Mouse (Mus musculus) heart, postnatal 25 days (tissue): Measurements from ENCODE around the gene Gm42957. TPM values are rescaled to one million over a fixed set of nuclear protein-coding genes. Genes with fewer than 3 reads are reported as not detected.
"Not testable (repeated sequence)": the region's sequence is repeated elsewhere in the genome, so short reads cannot be mapped to it uniquely, and the experiment has no call there.

Source experiments
- DNase-seq: peaks from one replicate; pipeline ENCODE4 v3.0.0; 2022; ENCODE audit warnings: low spot score
- intact Hi-C: fragments of 180-260 bp; cut with DNase I; formaldehyde crosslinking; loops from one replicate; pipeline ENCODE4 v1.15.1; 2025
- total RNA-seq, 2 experiments: library from RNA; stranded (reverse); gene quantifications; 2 replicates each; pipeline ENCODE4 v1.2.3; 2021

Gene Gm42957
- total RNA-seq, 2 experiments from 2014 or later: 0.14 to 0.16 TPM

DNA sequence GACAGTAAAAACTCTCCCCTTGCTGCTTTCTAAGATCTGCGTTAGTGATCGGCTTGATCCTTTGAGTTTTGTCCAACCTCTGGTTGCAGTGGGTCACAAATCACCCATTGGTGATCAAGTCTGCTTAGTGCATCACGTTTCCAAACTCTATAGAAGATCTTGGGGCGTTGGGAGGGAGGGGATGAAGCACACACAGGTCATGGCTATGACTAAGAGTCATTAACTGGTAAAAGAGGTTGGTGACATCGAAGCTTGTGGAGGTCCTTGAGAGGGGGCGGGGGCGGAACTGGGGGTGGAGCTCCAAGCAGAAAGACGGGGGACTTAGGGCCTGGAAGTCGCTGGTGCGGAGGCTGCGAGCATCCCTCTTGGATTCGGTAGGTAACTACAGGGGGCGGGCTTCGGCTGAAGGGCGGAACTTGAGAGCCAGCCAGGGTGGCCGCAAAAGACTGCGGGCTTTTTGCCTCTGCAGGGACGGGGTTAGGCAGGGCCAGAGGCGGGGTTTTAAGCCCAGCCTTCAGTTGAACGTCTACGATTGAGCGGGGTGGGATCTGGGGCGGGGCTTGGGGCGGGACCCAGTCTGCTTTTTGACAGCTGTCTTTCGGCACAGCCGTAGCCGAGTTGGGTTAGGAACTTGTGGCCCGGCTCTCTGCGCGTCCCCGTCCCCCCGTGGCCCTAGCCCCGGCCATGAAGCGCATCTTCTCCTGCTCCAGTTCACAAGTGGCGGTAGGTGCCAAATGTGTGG is 34.6 kb downstream of the Gm42957 start, which contains the start of gene Ankrd35:
Gene Ankrd35, plus strand, starts transcription at position 405 of the 742 bp plus-strand sequence.
- intact Hi-C loops: loop anchor here (2.0 to 5.0 kb wide), 2 partner anchors 23 to 37 kb away; partner anchors contain the start of gene Nudt17
- DNase-seq: peak; percentile 69

DNA sequence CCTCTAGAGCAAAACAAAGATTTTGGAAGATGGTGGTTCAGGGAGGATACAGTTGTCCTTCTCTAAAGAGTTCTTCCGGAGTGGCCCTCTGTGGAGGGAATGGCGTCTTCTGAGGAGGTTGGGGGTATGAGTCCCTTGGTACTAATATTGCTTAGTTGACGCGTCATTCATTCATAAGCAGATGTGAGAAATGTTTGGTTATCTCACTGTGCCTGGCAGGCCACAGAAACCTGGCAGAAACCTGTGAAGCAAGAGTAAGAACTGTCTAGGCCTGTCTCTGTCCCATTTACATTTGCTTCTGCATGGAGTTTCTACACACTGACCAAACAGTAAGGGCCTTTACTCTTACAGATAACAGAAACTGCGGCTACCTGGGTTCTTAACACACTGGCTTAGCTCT is 36.2 kb downstream of the Gm42957 start:
- no peak for DNase-seq
- intact Hi-C loops: loop anchor here (2.0 kb wide), 1 partner anchor 21 kb away; no protein-coding TSS in a partner anchor

DNA sequence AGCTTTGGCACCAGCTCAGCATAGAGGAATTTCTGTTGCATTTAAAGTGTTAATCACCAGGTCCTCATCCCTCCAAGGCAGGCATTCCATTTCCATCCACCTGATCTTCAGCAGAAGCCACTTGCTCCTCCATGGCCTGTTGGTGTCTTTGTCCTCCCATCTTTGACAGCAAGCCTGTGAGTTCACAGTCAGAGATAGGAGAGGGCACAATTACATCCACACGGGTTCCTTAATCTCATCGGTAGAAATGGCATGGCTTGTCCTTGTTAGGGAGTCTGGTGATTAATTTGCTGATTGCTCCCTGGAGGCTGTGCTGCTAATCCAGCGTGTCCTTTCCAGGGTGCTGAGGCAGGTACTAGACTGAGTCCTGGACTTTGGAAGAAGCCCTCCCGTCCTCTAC is 38.2 kb downstream of the Gm42957 start:
- DNase-seq: no peak
- intact Hi-C loops: no loop called here

DNA sequence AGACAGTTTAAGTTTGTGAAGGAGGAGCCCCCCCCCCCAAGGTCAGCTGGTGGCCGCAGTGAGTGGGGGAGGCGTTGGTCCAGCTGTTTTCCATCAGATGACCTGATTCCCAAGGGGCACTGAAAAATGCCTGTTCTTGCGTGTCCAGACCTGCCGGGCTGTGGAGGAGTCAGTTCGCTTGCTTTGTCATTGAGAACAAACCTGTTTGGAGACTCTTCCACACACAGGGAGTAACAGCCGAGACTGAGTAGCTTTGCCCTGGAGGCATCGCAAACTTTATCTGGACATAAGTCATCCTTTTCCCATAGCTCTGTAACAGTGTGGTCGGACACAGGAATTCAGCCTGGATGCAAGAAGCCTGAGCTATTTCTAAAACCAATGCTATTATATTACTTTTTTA is 39.2 kb downstream of the Gm42957 start:
- intact Hi-C loops: no loop called here
- DNase-seq: no peak

DNA sequence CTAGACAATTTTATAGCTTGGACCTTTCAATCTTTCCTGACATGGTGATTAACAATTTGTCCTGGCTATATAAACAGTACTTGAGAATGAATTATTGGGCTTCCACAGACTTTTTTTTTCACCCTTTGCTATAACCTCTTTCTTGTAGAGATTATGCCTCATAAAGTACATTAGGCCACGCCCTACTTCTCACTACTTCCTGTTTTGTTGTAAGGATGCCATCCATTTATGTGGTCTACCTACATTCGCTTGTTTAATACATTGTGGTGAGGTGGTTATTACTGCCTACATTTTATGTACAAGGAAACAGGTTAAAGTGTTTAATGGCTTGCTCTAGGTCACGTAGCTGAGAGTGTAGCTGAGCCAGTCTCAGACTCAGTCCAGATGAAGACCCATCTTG is 39.9 kb downstream of the Gm42957 start:
- DNase-seq: no peak
- intact Hi-C loops: no loop called here

DNA sequence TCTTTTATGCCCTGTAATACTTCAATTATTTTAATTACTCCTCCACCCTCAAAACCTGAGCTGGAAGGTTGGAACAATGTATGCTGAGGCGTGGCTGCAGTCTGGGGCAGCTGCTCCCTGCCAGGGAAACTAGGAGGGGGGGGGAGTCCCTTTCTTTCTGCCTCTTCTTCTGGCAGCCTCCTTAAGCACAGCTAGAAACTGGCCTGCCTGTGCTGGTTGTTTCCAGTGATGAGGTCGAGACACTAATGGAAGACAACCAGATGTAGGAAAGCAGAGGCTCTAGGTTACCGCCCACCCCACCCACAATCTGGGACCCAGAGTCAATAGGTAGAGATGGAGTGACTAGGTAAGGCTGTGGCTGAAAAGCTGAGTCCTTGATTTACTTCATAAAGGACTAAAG is 40.4 kb downstream of the Gm42957 start:
- intact Hi-C loops: no loop called here
- DNase-seq: no peak

DNA sequence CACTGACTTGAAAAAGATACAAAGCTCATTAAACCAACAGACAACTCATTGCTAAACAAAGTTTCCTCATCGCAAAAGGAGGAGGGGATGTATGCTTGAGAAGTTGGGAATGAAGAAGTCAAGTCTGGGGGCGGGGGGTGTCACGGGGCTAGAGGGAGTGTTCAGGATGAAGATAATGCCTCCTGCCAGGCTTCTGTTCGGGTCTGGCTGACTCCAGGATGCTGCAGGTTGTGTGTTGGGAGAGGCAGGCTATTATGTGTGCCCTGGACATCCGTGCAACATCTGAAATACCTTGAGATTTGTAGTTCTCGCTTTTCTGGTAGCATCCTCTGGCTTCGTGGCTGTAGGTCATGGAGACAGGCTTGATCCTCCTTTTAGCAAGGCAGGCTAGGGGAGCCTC is 43.2 kb downstream of the Gm42957 start:
- intact Hi-C loops: no loop called here
- no peak for DNase-seq

DNA sequence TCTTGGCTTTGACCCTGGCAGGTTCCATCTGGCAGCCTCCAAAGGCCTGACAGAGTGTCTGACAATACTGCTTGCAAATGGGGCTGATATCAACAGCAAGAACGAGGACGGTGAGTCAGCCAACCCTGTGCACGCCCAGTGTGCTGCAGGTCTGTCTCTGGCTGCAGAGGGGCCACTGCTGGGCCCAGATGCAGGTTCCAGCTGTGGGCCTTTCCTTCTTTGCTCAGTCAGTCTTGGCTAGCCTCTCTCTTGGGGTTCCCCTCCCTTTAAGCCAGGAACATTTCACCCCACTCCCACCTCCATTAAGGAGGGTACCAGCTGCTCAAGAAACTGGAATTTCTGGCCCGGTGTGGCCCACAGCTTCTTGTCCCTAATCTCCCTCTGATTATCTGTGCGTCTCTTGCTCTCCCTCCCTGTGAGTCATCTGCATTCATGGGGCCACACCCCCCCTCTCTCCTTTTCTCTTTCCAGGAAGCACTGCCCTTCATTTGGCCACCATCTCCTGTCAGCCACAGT is 43.9 kb downstream of the Gm42957 start:
- no peak for DNase-seq
- intact Hi-C loops: no loop called here

DNA sequence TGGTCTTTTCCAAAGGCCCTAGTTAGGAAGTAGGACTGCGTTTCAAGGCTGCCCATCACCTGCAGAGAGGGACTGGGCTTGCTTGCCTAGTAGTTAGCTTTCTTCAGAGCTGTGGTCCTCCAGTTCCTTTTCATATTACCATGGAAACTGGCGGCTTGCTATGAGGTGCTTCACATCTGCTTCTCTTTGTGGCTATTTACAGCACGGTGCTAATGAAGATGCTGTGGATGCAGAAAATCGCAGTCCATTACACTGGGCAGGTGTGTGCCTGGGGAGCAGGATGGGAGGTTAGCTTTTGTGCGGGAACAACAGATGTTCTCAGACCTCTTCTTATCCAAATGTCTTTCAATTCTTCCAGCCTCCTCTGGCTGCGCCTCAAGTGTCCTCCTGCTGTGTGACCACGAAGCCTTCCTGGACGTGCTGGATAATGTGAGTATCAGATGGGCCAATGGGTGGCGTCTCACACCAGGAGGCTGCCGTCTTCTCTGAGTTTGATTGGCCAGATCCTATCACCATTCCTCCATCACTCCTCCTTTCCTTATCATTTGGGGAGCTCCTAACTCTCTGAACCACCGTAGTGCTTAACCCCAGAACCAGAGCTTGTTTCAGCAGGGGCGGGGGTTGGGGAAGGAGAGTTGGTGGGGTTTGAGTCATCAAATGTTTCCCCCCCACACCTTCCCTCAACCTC is 45.1 kb downstream of the Gm42957 start:
- no peak for DNase-seq
- intact Hi-C loops: no loop called here

DNA sequence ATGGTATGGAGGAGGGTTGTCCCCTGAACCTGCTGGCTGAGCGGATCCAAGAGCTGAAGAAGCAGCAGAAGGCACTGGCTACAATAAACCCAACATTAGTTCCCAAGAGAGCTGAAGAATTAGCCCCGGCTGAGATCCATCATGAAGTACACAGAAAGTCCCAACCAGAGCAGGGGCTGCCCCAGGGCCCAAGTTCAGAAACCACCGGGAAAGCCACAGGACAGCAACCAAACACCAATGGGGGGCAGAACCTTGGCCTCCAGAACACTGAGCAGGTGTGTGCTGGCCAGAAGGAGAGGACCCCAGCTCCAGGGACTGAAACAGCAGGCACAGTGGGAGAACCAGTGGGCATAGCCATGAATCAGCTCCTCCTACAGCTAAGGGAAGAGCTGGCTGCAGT is 48.2 kb downstream of the Gm42957 start:
- no peak for DNase-seq
- intact Hi-C loops: no loop called here

DNA sequence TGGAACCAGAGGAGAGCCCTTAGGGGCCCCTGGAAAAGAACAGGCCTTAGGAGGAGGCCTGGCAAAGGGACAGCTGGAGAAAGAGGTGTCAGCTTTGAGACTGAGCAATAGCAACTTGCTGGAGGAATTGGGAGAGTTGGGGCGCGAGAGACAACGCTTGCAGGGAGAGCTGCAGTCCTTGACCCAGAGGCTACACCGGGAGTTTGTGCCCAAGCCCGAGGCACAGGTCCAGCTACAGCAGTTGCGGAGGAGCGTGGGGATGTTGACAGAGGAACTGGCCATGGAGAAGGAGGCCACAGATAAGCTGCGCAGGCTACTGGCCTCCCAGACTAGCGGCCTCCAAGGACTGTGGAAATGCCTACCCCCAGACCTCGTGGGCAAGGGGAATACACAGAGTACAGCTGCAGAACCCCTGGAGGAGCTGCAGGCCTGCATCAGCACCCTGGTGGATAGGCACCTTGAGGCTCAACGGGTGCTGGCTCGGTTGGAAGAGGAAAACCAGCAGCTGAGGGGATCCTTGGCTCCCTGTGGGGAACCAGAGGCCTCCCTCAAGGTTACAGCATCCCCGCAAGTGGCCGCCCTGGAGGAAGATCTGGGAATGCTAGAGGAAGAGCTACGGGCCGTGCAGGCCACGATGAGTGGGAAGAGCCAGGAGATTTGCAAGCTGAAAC is 49.0 kb downstream of the Gm42957 start:
- DNase-seq: no peak

DNA sequence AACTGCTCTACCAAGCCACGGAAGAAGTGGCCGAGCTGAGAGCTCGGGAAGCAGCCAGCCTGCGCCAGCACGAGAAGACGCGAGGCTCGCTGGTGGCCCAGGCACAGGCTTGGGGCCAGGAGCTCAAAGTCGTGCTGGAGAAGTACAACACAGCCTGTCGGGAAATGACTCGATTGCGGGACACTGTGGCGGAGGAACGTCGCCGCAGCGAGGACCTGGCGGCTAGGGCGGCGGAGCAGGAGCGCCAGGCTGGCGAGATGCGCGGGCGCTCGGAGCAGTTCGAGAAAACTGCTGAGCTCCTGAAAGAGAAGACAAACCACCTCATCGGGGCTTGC is 49.5 kb downstream of the Gm42957 start:
- DNase-seq: no peak
- intact Hi-C loops: no loop called here

More for the DNA sequence above, 49.0 kb downstream of the Gm42957 start:
- intact Hi-C loops: no loop called here

DNA sequence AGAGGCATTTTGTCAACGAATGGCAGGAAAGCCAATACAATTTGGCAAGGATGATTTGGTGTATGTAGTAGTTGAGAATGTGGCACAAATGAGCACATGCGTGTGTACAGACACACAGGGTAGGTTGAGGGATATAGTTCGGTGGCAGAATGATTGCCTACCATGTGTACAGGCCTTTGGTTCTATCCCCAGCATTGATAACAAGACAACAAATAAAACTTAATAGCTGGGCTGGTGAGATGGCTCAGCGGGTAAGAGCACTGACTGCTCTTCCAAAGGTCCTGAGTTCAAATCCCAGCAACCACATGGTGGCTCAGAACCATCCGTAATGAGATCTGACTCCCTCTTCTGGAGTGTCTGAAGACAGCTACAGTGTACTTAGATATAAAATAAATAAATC is 50.8 kb downstream of the Gm42957 start:
- intact Hi-C loops, DNase-seq: not testable (repeated sequence)

DNA sequence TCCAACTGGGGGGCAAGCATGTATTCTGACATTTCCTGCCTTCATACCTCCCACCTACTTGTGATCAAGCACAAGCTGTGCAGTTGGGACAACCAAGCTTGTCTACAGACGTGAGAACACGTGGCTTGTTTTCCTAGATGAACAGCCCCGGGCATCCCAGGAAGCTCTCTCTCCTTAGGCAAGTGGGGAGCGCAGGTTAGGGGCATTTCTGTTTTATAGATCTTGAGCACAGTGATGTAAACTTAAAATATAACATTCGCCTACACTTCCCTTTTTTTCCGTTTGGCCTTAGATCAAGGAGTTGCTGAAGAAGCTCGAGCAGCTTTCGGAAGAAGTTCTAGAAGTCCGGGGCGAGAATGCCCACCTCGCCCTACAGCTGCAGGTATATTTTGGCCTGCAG is 53.6 kb downstream of the Gm42957 start:
- intact Hi-C loops: no loop called here
- no peak for DNase-seq

DNA sequence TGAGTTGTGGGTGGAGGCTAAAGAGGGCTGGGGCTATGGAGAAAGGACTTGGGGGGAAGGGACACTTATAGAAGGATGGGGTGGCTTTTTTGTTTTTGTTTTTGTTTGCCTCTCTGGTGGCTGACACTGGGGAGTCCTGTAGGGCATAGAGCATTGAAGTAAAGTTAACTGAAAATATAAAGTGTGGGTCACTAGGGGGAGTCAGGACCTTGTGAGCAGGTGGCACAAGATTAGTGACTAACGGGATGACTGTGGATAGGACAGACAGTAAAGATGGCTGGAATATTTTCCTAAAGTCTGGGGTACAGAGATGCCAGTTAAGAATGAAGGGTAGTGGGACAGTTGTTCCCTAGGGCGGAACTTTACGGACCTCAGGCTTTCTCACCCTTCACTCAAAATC is 55.0 kb downstream of the Gm42957 start:
- intact Hi-C loops: no loop called here
- no peak for DNase-seq

DNA sequence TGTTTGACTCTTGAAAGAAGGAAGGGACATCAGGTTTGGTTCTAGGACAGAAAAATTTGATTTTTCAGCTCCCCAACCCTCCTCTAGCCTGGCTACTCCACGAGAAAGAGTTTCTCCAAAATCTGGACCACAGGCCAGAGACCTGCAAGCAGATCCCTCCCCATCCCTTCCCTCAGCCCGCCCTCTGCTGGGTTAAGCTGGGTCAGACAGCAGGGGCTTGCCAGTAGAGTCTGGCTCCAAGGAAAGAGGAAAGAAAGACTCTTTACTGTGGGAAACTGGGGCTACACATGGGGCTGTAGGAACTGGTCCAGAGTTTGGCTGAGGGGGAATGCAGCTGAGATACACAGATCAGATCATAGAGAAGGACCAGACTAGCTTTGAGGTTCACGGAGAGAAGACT is 57.2 kb downstream of the Gm42957 start:
- intact Hi-C loops: loop anchor here (2.0 kb wide), 1 partner anchor 22 kb away; the partner anchor contains the start of gene Ankrd35
- DNase-seq: no peak

DNA sequence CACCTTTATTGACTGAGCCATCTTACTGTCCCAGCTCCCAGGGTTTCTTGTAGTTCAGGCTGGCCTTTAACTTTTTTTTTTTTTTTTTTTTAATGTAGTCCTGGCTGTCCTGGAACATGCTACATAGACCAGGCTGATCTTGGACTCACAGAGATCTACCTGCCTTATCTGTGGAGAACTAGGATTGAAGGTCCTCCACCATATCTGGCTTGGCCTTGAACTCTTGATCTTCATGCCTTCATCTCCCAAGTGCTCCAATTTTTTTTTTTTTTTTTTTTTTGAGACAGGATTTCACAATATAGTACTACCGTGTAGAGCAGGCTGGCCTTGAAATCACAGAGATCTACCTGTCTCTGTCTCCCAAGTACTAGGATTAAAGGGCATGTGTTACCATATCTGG is 58.3 kb downstream of the Gm42957 start:
- DNase-seq: no peak
- intact Hi-C loops: loop anchor here (2.0 kb wide), 1 partner anchor 23 kb away; the partner anchor contains the start of gene Ankrd35

DNA sequence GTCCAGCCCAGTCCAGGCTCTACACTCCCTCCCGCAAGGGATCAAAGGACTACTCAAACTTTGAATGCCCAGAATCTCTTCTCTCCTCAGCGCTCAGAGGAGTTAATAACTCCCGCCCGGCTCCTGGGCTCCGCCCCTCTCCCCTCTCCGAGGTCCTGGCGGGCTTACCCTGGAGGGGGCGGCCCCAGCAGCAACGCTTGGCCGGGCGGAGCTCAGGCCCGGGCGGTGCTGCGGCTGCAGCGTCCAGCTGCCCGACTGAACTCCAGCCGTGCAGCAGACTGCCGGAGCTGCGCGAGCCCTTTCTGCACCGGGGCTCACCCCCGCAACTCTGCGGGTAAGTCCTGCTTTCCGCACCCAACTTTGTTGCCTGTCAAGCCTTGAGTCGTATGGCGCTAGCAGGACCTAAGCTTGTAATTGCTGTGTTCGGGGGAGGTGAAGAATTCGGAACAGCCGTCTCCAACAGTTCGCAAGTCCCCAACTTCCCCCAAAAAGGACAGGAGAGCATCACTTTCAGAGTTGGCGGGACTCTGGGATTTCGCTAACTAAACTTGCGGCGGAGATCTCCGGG is 61.0 kb downstream of the Gm42957 start, which contains the start of gene Pias3:
Gene Pias3, plus strand, starts transcription at position 187 of the 568 bp plus-strand sequence.
- peak; percentile 81 for DNase-seq
- intact Hi-C loops: loop anchor here (2.0 kb wide), 1 partner anchor 31 kb away; the partner anchor contains the start of genes Polr3c and Rnf115

DNA sequence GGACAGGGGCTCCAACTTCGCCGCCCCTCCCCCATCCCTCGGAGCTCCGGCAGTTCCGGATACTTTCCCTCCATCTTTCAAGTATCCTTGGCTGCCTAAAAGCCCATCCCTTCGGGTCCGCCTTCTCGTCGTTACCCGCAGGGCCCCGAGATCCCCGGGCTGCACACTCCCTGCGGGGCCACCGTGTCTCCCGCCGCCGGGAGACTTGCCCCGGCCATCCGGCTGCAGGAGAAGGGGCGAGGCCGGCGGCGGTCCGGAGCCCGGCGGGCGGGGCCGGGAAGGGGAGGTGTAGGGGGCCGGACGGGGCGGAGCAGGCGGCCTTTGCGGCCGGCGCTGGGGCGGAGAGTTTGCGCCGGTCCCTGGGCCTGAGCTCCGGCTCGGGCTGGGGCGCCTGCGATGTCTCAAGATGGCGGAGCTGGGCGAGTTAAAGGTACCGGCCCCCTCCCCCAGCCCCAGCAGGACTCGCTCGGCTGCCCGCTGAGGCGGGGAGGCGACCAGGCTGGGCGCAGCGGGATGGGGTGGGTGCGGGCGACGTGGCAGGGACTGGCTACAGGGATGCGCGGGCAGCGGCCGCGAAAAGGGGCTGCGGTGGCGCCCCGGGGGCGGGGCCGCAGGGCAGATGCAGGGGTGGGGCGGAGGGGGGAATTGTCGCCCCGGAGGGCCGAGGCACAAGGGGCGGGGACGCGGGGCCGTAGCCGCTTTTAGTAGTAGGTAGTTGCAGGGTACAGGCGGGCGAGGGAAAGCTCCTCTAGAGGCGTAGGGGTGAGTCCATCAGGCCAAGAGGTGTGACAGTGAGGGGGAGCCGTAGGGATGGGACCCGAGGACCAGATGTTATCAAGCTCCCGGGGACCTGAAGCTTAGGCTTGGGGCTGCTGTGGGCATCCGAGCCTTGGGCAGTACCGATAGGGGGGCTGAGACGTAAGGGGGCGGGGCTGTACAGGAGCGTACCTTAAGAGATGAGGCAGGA is 61.8 kb downstream of the Gm42957 start:
- DNase-seq: peak; percentile 89
- intact Hi-C loops: loop anchor here (2.0 kb wide), 1 partner anchor 30 kb away; the partner anchor contains the start of genes Polr3c and Rnf115
